Mouse (Mus musculus): Measurements from ENCODE around the gene Elp5.
"Not testable (repeated sequence)": the region's sequence is repeated elsewhere in the genome, so short reads cannot be mapped to it uniquely, and the experiment has no call there.

GRCm38 (mm10) chr11:70016177-70016576, 33.9 kb upstream of the Elp5 start:
- not testable (repeated sequence) for TF ChIP-seq POLR2A (IDR thresholded peaks at IDR 0.05; ENCODE audit: control insufficient read depth, extremely low read depth, insufficient read depth, low read length, poor library complexity); CTCF (IDR thresholded peaks at IDR 0.05; ENCODE audit: borderline replicate concordance, control insufficient read depth, extremely low read depth, insufficient read depth, low read length, poor library complexity)
